Mouse (Mus musculus) lung, postnatal 0 days (tissue): Measurements from ENCODE around the gene Kcnt1.

Experiments
- CTCF ChIP-seq: IDR thresholded peaks from 2 replicates; pipeline ENCODE4 v1.5.1; 2016; ENCODE audit warnings: antibody characterized with exemption, mild to moderate bottlenecking
- EP300 ChIP-seq: IDR thresholded peaks from 2 replicates; pipeline ENCODE4 v1.6.1; 2016; ENCODE audit warnings: antibody characterized with exemption, mild to moderate bottlenecking, control low read depth

GRCm38 (mm10) chr2:25824751-25825150 is 38.8 kb upstream of the Kcnt1 start:
- TF ChIP-seq CTCF (no peak), EP300 (no peak)
